Mouse (Mus musculus) limb, embryonic 13.5 days (tissue): ENCODE measurements around the gene Slc6a13. TPM values are rescaled to one million over a fixed set of nuclear protein-coding genes. Genes with fewer than 3 reads are reported as not detected.

Experiments used
- microRNA-seq: library from miRNA; unstranded; fragments of <30 nt; microRNA quantifications from one replicate; pipeline ENCODE4, GENCODE M21; 2016
- polyA plus RNA-seq: library from polyadenylated mRNA; unstranded; fragments of >200 nt; fragmentation: Nextera tagmentation; extraction: Ambion mirVana; gene quantifications from 2 replicates; pipeline ENCODE4 v1.2.1, GENCODE M21; 2015

The Slc6a13 gene
- polyA plus RNA-seq, 1 experiment from 2014 or later, result 2.0 TPM

Small RNAs within 50 kb of the gene (microRNA-seq; reads per million reads assigned to microRNA genes)
- not detected for gene Gm24855

Other genes starting within 250 kb of the Slc6a13 start
- gene Mical3, start 169.2 kb upstream of the Slc6a13 start, polyA plus RNA-seq, result 11.0 and 13.2 TPM in 2 replicates
- gene Pex26, start 116.6 kb upstream of the Slc6a13 start, polyA plus RNA-seq, result 9.4 and 10.6 TPM in 2 replicates
- gene Tuba8, start 89.5 kb upstream of the Slc6a13 start, polyA plus RNA-seq, result 0.37 and 0.64 TPM in 2 replicates
- 1.8 and 2.0 TPM in 2 replicates for gene Usp18, start 54.3 kb upstream of the Slc6a13 start, polyA plus RNA-seq
- gene Slc6a12, start 42.8 kb downstream of the Slc6a13 start, polyA plus RNA-seq, result not detected in 2 replicates
- gene Iqsec3, start 173.5 kb downstream of the Slc6a13 start, polyA plus RNA-seq, result 0.11 and 0.20 TPM in 2 replicates